Mouse (Mus musculus): Measurements from ENCODE around the gene Plekhm2.

DNA sequence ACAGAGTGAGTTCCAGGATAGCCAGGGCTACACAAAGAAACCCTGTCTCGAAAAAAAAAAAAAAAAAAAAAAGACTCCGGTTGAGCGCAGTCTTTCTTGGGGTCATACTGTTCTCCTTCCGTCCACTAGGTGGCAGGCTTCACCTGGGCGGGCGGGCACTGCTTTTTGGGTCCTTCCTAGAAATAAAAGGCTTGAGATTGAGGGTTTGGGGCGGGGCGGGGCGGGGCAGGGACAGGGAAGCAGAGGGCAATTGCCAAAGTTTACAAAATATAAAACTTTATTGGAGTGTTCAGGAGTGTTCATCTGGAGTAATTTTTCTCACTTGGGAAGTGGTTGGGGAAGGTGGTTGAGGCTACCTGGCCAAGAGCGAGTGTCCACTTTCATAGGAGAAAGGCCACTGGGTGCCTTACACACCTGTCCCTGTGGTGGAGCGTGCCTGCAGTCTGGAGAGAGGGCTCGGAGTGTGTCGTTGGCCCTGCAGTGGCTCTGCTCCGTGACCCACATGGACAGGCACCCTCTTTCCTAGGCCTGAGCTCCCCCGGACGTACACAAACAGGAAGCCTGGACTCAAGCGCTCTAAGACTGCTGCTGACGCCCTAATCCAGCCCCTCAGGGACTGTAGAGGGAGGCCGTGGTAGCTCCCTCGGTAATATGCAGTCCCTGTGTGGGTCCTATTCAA lies 46.0 kb downstream of the Plekhm2 start, which contains the start of gene Tmem82:
- TF ChIP-seq CTCF (IDR thresholded peaks at IDR 0.05; ENCODE audit: low read depth) (peak; percentile 80), EP300 (IDR thresholded peaks at IDR 0.05; ENCODE audit: low read depth) (no peak)
